Mouse (Mus musculus) myocyte (in vitro differentiated cells): ENCODE measurements around the gene Pdilt.

Experiments
- CEBPB ChIP-seq: IDR thresholded peaks from 2 replicates; pipeline ENCODE4 v1.6.1; 2011; ENCODE audit warnings: mild to moderate bottlenecking, moderate library complexity; ENCODE audit not compliant: poor library complexity, insufficient read depth, severe bottlenecking
- E2F4 ChIP-seq: IDR thresholded peaks from one replicate; pipeline ENCODE4 v1.6.1; 2011; ENCODE audit warnings: mild to moderate bottlenecking, control low read depth, moderate library complexity; ENCODE audit not compliant: insufficient read depth
- MAX ChIP-seq: IDR thresholded peaks from one replicate; pipeline ENCODE4 v1.6.1; 2011; ENCODE audit warnings: low read depth, mild to moderate bottlenecking, control low read depth
- MYOD1 ChIP-seq, 3 experiments: IDR thresholded peaks; one replicate each; pipeline ENCODE4 v1.6.1; 2011; ENCODE audit warnings: control low read depth in 2 of 3, low read depth in 2 of 3, mild to moderate bottlenecking in 2 of 3, moderate library complexity in 1 of 3; ENCODE audit not compliant: insufficient read length in 2 of 3, control insufficient read depth in 1 of 3
- POLR2A ChIP-seq: IDR thresholded peaks from one replicate; pipeline ENCODE4 v1.6.1; 2011; ENCODE audit warnings: low read depth, mild to moderate bottlenecking, control low read depth, moderate library complexity; ENCODE audit not compliant: insufficient read length
- POLR2AphosphoS2 ChIP-seq: IDR thresholded peaks from one replicate; pipeline ENCODE4 v1.6.1; 2011; ENCODE audit warnings: low read depth, control low read depth; ENCODE audit not compliant: insufficient read length
- REST ChIP-seq: IDR thresholded peaks from one replicate; pipeline ENCODE4 v1.6.1; 2011; ENCODE audit warnings: mild to moderate bottlenecking, control low read depth, moderate library complexity; ENCODE audit not compliant: insufficient read depth, insufficient read length
- SRF ChIP-seq: IDR thresholded peaks from one replicate; pipeline ENCODE4 v1.6.1; 2011; ENCODE audit warnings: low read depth; ENCODE audit not compliant: control insufficient read depth, insufficient read length
- TCF12 ChIP-seq: IDR thresholded peaks from one replicate; pipeline ENCODE4 v1.6.1; 2011; ENCODE audit warnings: mild to moderate bottlenecking, control low read depth; ENCODE audit not compliant: poor library complexity, insufficient read depth, severe bottlenecking
- USF1 ChIP-seq: IDR thresholded peaks from one replicate; pipeline ENCODE4 v1.6.1; 2011; ENCODE audit warnings: low read depth, mild to moderate bottlenecking, control low read depth, moderate library complexity

DNA sequence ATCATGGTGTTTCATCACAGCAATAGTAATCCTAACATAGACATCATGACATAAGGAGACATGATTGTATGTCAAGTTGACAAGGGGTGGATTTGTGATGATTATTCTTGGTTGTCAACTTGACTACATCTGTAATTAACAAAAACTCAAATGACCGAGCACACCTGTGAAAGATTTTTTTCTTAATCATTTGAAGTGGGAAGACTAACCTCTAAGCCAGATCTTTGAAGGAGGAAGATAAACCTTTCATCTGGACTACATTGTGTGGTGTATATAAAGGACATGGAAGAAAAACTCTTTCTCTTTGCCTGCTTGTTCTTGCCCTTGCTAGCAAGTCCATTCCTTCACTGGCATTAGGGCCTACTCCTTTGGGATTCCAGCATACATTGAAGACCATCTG, 30.8 kb upstream of the Pdilt start, which contains the start of gene Acsm2:
- TF ChIP-seq E2F4 (no peak), USF1 (no peak), TCF12 (no peak), MYOD1 (IDR thresholded peaks at IDR 0.05; ENCODE audit: control insufficient read depth in 1 of 3, insufficient read length in 2 of 3, low read depth in 2 of 3) (no peak), REST (no peak), POLR2A (no peak), MAX (no peak), CEBPB (no peak), POLR2AphosphoS2 (no peak), SRF (no peak)
